Mouse (Mus musculus): ENCODE measurements at regions not wholly inside any gene's neighbourhood (a gene's known extent, or its start where the extent isn't known, plus 50 kb on each side); places are given as distances from the start of the nearest gene placed in this dataset.
"Not testable (repeated sequence)": the region's sequence is repeated elsewhere in the genome, so short reads cannot be mapped to it uniquely, and the experiment has no call there.

DNA sequence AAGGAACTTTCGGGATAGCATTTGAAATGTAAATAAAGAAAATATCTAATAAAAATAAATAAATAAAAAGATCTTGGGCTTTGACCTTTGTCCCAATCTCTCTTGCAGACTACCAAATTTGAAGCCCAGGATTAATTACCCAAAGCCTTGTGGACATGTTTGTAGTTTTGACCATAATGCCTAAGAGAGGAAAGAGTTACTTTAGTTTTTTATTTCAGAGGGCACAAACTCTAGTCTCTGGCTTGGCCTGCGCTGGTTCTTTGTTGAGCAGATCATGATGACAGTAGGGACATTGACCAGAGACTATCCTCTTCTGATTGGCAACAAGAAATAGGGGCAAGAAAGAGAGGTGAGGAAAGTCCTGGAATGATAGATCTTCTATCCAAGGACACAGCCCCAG is 532.4 kb upstream of the N6amt1 start:
- ATAC-seq (ENCODE audit: insufficient number of reproducible peaks, low FRiP score, low TSS enrichment, low read depth): no peak
- H3K27ac ChIP-seq: no peak overlapping the region
- no peak overlapping the region for H3K4me3 ChIP-seq
- H3K9me3 ChIP-seq: no peaks in the 10 kb centered on the region
- H3K4me2 ChIP-seq: no peak overlapping the region
- H3K36me3 ChIP-seq: no peaks in the 10 kb centered on the region
- 96% methylated on average over 2 of the region's 2 CpGs for WGBS
- H3K9ac ChIP-seq: no peak overlapping the region
- peaks cover 5% of the 10 kb centered on the region; the same call in 1 of the 2 replicates for H3K4me1 ChIP-seq
- H3K27me3 ChIP-seq: no peaks in the 10 kb centered on the region

DNA sequence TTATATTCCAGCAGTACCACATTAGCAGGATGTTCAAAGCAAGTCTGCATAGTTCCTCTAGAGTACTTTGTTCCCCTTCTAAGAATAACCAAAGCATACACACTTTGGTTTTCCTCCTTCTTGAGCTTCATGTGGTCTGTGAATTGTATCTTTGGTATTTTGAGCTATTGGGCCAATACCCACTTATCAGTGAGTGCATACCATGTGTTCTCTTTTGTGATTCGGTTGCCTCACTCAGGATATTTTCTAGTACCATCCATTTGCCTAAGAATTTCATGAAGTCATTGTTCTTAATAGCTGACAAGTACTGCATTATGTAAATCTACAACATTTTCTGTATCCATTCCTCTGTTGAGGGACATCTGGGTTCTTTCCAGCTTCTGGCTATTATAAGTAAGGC is 535.3 kb upstream of the N6amt1 start:
- H3K4me3 ChIP-seq; H3K27ac ChIP-seq; H3K9me3 ChIP-seq; ATAC-seq (ENCODE audit: insufficient number of reproducible peaks, low FRiP score, low TSS enrichment, low read depth); H3K36me3 ChIP-seq; H3K9ac ChIP-seq; H3K4me1 ChIP-seq; H3K27me3 ChIP-seq; H3K4me2 ChIP-seq: not testable (repeated sequence)
- 85% methylated on average over 1 of the region's 1 CpGs for WGBS

DNA sequence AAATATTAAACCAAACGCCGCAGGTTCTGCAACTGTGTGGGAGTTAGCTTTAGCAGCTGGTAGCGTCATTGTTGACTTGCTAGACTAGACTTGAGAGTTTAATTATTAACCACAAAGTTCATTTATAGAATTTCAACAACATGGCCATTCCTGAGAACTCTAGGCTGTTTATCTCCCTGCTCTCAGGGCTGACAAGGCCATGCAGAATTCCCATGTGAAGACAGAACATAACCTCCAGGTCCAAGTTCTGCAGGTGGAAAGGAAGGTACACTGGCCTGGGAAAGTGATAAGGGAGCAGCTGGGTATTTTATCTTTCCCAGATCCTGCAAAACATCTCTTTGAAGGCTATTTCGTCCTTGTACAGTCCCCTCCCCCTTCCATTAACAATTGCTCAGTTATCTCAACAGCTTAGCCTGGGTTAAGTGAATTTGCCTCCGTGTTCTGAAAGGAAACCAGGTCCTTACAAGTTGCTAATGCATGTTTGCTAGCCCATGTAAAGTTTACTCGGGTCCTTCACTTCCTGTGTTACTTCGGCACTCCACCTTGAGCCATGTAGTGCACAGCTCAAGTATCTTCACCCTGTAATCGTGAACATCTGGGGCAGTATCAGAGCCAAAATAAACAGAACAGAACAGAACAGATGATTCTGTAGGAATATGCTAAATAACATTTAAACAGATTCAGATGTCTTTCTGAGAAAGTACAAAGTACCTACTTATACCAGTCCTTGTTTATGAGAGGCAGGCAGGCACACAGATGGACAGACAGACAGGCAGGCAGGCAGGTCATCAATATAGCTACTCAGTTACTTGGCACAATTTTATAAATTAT is 537.0 kb upstream of the N6amt1 start:
- ATAC-seq (ENCODE audit: insufficient number of reproducible peaks, low FRiP score, low TSS enrichment, low read depth): no peak
- no peaks in the 10 kb centered on the region for H3K27me3 ChIP-seq
- no peak overlapping the region for H3K27ac ChIP-seq
- no peak overlapping the region for H3K4me3 ChIP-seq
- WGBS: 37% methylated on average over 8 of the region's 8 CpGs
- no peaks in the 10 kb centered on the region for H3K36me3 ChIP-seq
- H3K9ac ChIP-seq: no peak overlapping the region
- no peaks in the 10 kb centered on the region for H3K9me3 ChIP-seq
- H3K4me1 ChIP-seq: peaks cover 5% of the 10 kb centered on the region; the same call in 1 of the 2 replicates
- H3K4me2 ChIP-seq: no peak overlapping the region

DNA sequence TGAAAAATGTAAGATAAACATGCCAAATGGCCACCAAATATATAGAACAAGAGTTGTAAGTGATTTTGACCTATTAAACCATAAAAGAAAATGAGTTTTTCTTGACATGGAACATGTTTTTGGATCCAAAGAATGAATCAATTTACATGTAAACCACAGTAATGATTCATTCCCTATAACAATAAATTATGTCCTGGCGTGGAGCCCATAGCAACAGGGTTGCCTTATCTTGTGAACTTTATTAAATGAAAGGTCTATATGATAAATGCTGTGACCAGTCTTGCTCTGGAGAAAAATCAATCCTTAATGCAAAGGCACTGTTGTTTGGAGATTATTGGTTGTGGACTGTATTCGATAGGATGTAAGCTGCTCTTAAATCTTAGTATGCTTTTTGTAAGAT is 538.0 kb upstream of the N6amt1 start:
- 74% methylated on average over 2 of the region's 2 CpGs for WGBS
- no peak overlapping the region for H3K4me2 ChIP-seq
- H3K27ac ChIP-seq: no peak overlapping the region
- H3K9ac ChIP-seq: no peak overlapping the region
- no peaks in the 10 kb centered on the region for H3K27me3 ChIP-seq
- no peaks in the 10 kb centered on the region for H3K9me3 ChIP-seq
- H3K36me3 ChIP-seq: no peaks in the 10 kb centered on the region
- no peak for ATAC-seq (ENCODE audit: insufficient number of reproducible peaks, low FRiP score, low TSS enrichment, low read depth)
- H3K4me3 ChIP-seq: no peak overlapping the region
- peaks cover 5% of the 10 kb centered on the region; the same call in 1 of the 2 replicates for H3K4me1 ChIP-seq

DNA sequence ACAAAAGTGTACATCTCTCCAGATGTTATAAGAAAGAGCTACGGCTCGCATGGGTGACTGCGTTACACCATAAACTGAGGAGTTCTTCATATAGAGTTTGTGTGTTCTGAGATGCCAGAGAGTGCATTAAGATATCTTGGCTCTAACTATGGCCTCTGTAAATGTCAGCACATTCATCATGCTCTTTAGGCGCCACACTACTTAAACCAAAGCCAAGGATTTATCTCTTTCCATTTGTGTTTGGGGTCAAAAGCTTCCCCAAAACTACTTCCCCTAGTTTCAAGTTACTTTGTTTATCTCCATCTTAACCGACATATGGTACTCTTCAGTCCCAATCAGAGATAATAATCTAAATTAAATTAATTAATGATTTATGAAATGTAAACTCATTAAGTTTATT is 541.3 kb upstream of the N6amt1 start:
- Histone ChIP-seq H3K27me3 (no peaks in the 10 kb centered on the region), H3K36me3 (no peaks in the 10 kb centered on the region), H3K27ac (no peak overlapping the region), H3K4me2 (no peak overlapping the region), H3K4me1 (peaks cover 5% of the 10 kb centered on the region; the same call in 1 of the 2 replicates), H3K4me3 (no peak overlapping the region), H3K9ac (no peak overlapping the region), H3K9me3 (no peaks in the 10 kb centered on the region)
- no peak for ATAC-seq (ENCODE audit: insufficient number of reproducible peaks, low FRiP score, low TSS enrichment, low read depth)
- 55% methylated on average over 5 of the region's 5 CpGs for WGBS

DNA sequence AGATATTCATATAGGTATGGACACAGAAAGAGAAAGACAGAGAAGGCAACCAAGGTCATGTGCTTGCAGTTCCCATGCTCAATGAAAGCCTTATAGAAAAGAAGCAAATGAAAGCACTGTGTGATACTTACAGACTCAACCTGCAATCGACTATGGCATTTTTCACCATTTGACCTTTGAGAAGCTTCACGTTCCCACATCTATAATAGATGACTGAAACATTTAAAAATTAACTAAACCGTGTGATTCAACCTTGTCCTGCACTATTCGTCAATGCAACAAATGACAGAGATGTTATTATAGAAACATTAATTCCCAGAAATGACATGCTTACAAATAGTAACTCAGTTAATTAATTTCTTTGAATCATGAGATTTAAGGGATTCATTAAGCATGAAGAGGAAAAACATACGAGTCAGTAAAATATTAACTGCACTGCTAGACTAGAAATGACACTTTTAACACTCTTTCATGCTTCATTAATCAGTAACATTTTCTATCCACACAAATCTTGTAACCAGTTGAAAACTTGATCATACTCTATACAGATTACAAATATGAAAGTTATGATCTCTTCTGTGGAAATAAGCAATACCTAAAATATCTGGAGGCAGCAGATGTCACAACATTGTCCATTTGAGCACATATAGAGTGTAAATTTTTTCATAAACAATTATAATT is 545.2 kb upstream of the N6amt1 start:
- Histone ChIP-seq H3K4me1 (no peaks in the 10 kb centered on the region), H3K4me2 (no peak overlapping the region), H3K27me3 (no peaks in the 10 kb centered on the region), H3K4me3 (no peak overlapping the region), H3K36me3 (no peaks in the 10 kb centered on the region), H3K9me3 (no peaks in the 10 kb centered on the region), H3K9ac (no peak overlapping the region), H3K27ac (no peak overlapping the region)
- no peak for ATAC-seq (ENCODE audit: insufficient number of reproducible peaks, low FRiP score, low TSS enrichment, low read depth)
- 74% methylated on average over 5 of the region's 5 CpGs for WGBS

DNA sequence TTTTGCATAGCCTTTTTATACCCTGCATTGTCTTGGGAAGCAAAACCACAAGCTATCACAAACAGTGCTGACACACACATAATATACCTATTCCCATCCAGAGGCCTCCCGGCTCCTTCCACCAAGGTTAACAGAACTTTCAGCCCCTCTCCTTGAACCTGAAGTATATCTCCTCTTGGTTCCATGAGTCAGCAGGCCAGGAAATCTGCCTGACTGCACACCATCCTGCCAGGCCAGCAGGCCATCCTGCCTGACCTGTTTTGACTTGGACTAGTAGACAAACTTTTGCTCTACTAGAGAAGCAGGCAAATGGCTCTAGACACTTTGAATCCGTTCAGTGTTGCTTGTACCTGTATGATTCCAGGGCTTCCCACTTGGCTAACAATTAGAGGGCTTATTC is 547.6 kb upstream of the N6amt1 start:
- Histone ChIP-seq H3K27me3 (no peaks in the 10 kb centered on the region), H3K9ac (no peak overlapping the region), H3K36me3 (no peaks in the 10 kb centered on the region), H3K9me3 (no peaks in the 10 kb centered on the region), H3K4me1 (no peaks in the 10 kb centered on the region), H3K27ac (no peak overlapping the region), H3K4me2 (no peak overlapping the region), H3K4me3 (no peak overlapping the region)
- no peak for ATAC-seq (ENCODE audit: insufficient number of reproducible peaks, low FRiP score, low TSS enrichment, low read depth)
- 75% methylated on average over 2 of the region's 2 CpGs for WGBS

DNA sequence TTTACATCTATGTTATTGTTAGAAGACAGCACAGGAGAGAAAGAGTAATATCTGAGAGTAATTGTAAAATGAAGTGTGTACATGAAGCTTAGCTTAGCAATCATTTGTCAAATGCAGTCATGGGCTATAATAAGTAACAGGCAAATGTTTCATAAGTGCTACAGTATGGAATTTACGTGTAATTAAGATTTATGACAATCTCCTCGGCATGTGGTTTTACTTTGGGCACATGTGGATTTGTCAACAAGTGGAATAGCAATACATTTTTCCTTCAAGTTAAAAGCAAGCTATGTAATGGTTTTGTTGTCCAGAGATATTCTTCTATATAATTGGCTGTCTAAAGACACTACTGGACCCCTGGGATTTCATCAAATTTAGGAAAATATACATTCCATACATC is 577.9 kb upstream of the N6amt1 start:
- Histone ChIP-seq H3K9ac (no peak overlapping the region), H3K27ac (no peak overlapping the region), H3K4me2 (no peak overlapping the region), H3K27me3 (no peaks in the 10 kb centered on the region), H3K9me3 (no peaks in the 10 kb centered on the region), H3K4me3 (no peak overlapping the region), H3K36me3 (no peaks in the 10 kb centered on the region), H3K4me1 (no peaks in the 10 kb centered on the region)
- WGBS: 13% methylated on average over 2 of the region's 2 CpGs
- no peak for ATAC-seq (ENCODE audit: insufficient number of reproducible peaks, low FRiP score, low TSS enrichment, low read depth)

DNA sequence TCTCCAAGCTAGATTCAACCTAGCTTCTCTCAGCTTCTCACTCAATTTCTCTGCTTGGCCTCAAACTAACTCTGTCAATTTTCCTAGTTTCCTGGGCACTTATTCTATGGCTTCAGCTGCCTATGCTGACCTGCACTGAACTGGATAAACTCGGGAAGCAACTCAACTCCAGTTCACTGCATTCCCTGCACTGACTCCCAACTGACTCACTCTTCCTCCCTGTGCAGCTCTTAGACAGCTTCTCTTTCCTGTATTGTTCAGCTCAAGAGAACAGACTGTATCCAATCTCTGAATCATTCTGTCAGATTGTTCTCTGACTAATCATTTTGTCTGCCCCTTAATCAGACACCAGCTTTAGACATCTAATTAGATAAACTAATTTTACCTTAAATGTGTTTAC is 581.4 kb upstream of the N6amt1 start:
- Histone ChIP-seq H3K27ac (no peak overlapping the region), H3K27me3 (no peaks in the 10 kb centered on the region), H3K9me3 (no peaks in the 10 kb centered on the region), H3K4me3 (no peak overlapping the region), H3K4me2 (no peak overlapping the region), H3K4me1 (no peaks in the 10 kb centered on the region), H3K36me3 (no peaks in the 10 kb centered on the region), H3K9ac (no peak overlapping the region)
- ATAC-seq (ENCODE audit: insufficient number of reproducible peaks, low FRiP score, low TSS enrichment, low read depth): no peak
- WGBS: 58% methylated on average over 1 of the region's 1 CpGs

DNA sequence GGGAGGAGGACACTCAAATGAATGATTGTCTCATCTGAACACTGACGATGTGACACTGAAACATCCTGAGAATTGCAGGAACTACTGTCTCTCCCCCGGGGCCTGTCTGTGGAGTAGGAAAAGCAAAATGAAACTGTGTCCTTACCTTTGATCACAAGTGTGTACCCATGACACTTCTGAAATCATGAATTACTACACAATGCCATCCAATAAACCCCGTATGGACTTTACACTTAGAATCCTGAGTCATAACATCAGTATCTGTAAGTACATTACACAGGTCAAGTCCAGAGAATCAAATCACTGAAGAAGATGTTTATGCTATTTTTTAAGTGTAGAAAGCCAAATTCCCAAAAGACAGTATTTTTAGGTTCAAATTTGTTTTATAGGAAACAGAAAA is 585.1 kb upstream of the N6amt1 start:
- Histone ChIP-seq H3K27ac (no peak overlapping the region), H3K4me1 (0 out of 2 replicates have a peak, but pooled peaks cover 4% of the 10 kb centered on the region), H3K4me2 (no peak overlapping the region), H3K9me3 (no peaks in the 10 kb centered on the region), H3K27me3 (no peaks in the 10 kb centered on the region), H3K36me3 (no peaks in the 10 kb centered on the region), H3K9ac (no peak overlapping the region), H3K4me3 (no peak overlapping the region)
- WGBS: 65% methylated on average over 3 of the region's 3 CpGs
- ATAC-seq (ENCODE audit: insufficient number of reproducible peaks, low FRiP score, low TSS enrichment, low read depth): no peak

DNA sequence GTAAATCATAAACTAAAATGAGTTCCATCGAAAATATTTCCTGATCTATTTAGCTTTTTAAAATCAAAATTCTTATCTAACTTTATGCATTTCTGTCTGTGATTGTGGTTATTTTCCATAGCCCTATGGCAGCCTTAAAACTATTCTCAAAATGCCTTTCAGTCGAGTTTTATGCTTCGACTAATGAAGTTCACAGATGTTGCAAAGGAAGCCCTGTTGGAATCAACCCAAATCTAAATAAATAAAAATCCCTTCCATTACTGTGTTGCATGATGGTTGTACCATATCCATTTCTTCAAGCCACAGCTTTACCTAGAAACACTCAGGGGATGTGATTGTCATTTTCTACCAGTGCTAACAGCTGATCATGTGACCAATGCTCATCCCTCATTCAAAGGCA is 585.6 kb upstream of the N6amt1 start:
- no peak for ATAC-seq (ENCODE audit: insufficient number of reproducible peaks, low FRiP score, low TSS enrichment, low read depth)
- WGBS: 42% methylated on average over 3 of the region's 3 CpGs
- Histone ChIP-seq H3K9ac (no peak overlapping the region), H3K4me3 (no peak overlapping the region), H3K4me2 (no peak overlapping the region), H3K36me3 (no peaks in the 10 kb centered on the region), H3K27me3 (no peaks in the 10 kb centered on the region), H3K9me3 (no peaks in the 10 kb centered on the region), H3K4me1 (0 out of 2 replicates have a peak, but pooled peaks cover 4% of the 10 kb centered on the region), H3K27ac (no peak overlapping the region)

DNA sequence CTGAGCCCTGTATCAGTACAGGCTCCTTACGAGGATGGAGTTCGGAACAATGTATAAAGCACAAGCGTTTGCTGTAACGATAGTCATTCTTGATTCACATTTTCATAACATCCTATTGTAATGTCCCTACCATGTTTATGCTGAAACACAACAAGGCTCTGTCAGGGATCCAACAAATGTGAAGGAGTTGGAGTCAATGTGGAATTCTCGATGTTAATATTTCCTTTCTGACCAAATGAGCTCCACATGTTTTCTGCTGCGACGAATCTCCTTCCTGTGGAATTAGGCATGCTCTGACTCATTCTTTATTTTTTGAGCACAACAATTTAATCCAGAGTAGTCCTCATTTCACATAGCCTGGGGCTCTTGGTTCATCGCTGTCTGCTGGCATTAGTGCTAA is 588.0 kb upstream of the N6amt1 start:
- H3K4me3 ChIP-seq: no peak overlapping the region
- no peaks in the 10 kb centered on the region for H3K27me3 ChIP-seq
- H3K4me1 ChIP-seq: 0 out of 2 replicates have a peak, but pooled peaks cover 4% of the 10 kb centered on the region
- H3K27ac ChIP-seq: peak overlapping the region; percentile 55
- H3K9me3 ChIP-seq: no peaks in the 10 kb centered on the region
- no peaks in the 10 kb centered on the region for H3K36me3 ChIP-seq
- H3K4me2 ChIP-seq: no peak overlapping the region
- WGBS: 36% methylated on average over 8 of the region's 8 CpGs
- H3K9ac ChIP-seq: no peak overlapping the region
- no peak; the same call in 1 of the 2 replicates for ATAC-seq (ENCODE audit: insufficient number of reproducible peaks, low FRiP score, low TSS enrichment, low read depth)
